Mouse (Mus musculus): ENCODE results near the gene Eif2s3x. TPM values are rescaled to one million over a fixed set of nuclear protein-coding genes. Genes with fewer than 3 reads are reported as not detected.

The Eif2s3x gene
- total RNA-seq, 4 experiments from 2014 or later, result 79.7 to 155 (median 99.2) TPM

Other genes starting within 250 kb of the Eif2s3x start
- not detected for gene AU015836, start 244.2 kb downstream of the Eif2s3x start, total RNA-seq (2022)
- gene Zfx, start 89.2 kb downstream of the Eif2s3x start, total RNA-seq (2022), result 10 to 100 TPM; 18.5 to 21.5 (median 19.0) TPM
- 1 to 10 TPM; 4.6 to 5.4 (median 4.7) TPM for gene Klhl15, start 21.7 kb upstream of the Eif2s3x start, total RNA-seq (2022)
- not detected for gene Fam90a1b, start 153.9 kb upstream of the Eif2s3x start, total RNA-seq (2022)
- gene Apoo, start 154.3 kb upstream of the Eif2s3x start, total RNA-seq (2022), result 100 to 1,000 TPM; 167 to 199 (median 180) TPM